Mouse (Mus musculus): ENCODE measurements around the gene Cstl1.

DNA sequence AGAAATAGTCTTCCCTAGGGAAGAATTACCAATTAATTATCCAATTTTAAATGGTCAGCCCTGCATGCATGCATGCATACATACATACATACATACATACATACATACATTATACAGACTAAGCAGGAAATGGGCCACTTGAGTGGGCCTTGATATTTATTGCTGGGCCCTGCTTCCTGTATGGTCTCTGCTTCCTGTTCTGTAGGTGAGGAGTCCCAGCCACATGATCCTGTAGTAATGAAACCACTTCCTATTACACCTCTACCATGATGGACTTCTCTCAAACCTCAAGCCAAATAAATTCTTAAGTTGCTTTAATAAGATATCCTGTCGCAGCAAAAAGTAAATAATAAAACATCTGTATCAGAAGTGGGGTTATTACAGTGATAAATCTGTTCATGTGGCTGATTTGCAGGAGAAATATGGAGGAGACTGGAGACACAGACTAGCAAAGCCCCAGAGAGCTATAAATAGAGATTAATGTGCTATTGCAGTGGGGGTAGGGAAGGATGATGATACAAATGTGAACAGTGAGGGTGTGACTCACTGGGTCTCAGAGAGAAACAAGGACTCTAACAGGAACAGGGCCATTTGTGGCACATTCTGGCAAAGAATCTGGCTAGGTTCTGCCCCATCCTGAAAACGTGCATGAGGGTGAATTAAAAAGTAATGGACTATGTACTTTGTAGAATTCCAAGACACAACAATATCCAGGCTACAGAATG lies 30.7 kb upstream of the Cstl1 start:
- TF ChIP-seq POLR2A (IDR thresholded peaks at IDR 0.05; ENCODE audit: low read depth, low read length), result no peak
- no peak for TF ChIP-seq CTCF (conservative IDR thresholded peaks at IDR 0.05; ENCODE audit: insufficient read depth, insufficient read length, low read depth, low read length)

Data from kidney, adult 2 months (tissue).